Mouse (Mus musculus): ENCODE results near the gene Fkbp10. TPM values are rescaled to one million over a fixed set of nuclear protein-coding genes. Genes with fewer than 3 reads are reported as not detected.

Fkbp10 gene
- total and polyA plus RNA-seq, 2 experiments from 2014 or later = 23.4 to 34.6 TPM

- H3K4me3 ChIP-seq (ENCODE audit: low read depth, low read length) = no peak overlapping the region
- peaks cover 36% of the 10 kb centered on the region for H3K36me3 ChIP-seq (ENCODE audit: insufficient read depth)
- no peak for ATAC-seq
- no peaks in the 10 kb centered on the region for H3K9me3 ChIP-seq (ENCODE audit: low read length)
- 89% methylated on average over 6 of the region's 6 CpGs for WGBS
- no peak for TF ChIP-seq CTCF (IDR thresholded peaks at IDR 0.05; ENCODE audit: low read depth)
- H3K27me3 ChIP-seq (ENCODE audit: insufficient read depth, low read length) = no peaks in the 10 kb centered on the region
- DNase-seq = no peak
- no peak overlapping the region for H3K4me2 ChIP-seq (ENCODE audit: low read depth)
- H3K4me1 ChIP-seq (ENCODE audit: insufficient read depth) = peaks cover 5% of the 10 kb centered on the region; the same call in 1 of the 2 replicates
- H3K27ac ChIP-seq (ENCODE audit: low read depth, low read length) = no peak overlapping the region
- no peak overlapping the region for H3K9ac ChIP-seq
These were observed 28.4 kb upstream of the Fkbp10 start for GRCm38 (mm10) chr11:100387111-100387510.

- no peak overlapping the region; the same call in 1 of the 2 replicates for H3K27ac ChIP-seq (ENCODE audit: low read depth, low read length)
- H3K4me2 ChIP-seq (ENCODE audit: low read depth) = no peak overlapping the region
These were observed 27.7 kb upstream of the Fkbp10 start for GRCm38 (mm10) chr11:100387589-100388375.

GRCm38 (mm10) chr11:100388588-100388987 lies 26.9 kb upstream of the Fkbp10 start:
- H3K4me3 ChIP-seq (ENCODE audit: low read depth, low read length) = no peak overlapping the region
- peaks cover 22% of the 10 kb centered on the region for H3K36me3 ChIP-seq (ENCODE audit: insufficient read depth)
- no peak overlapping the region for H3K4me2 ChIP-seq (ENCODE audit: low read depth)
- no peaks in the 10 kb centered on the region for H3K27me3 ChIP-seq (ENCODE audit: insufficient read depth, low read length)
- H3K9me3 ChIP-seq (ENCODE audit: low read length) = no peaks in the 10 kb centered on the region
- H3K4me1 ChIP-seq (ENCODE audit: insufficient read depth) = peaks cover 5% of the 10 kb centered on the region; the same call in 1 of the 2 replicates
- H3K27ac ChIP-seq (ENCODE audit: low read depth, low read length) = no peak overlapping the region
- no peak for TF ChIP-seq CTCF (IDR thresholded peaks at IDR 0.05; ENCODE audit: low read depth)
- H3K9ac ChIP-seq = no peak overlapping the region
- 79% methylated on average over 6 of the region's 6 CpGs for whole genome bisulfite sequencing
- no peak for ATAC-seq
- no peak for DNase-seq

More at GRCm38 (mm10) chr11:100387589-100388375, 27.7 kb upstream of the Fkbp10 start:
- no peak overlapping the region for H3K9ac ChIP-seq
- DNase-seq (peak; percentile 32), ATAC-seq (peak; percentile 74)
- H3K9me3 ChIP-seq (ENCODE audit: low read length) = no peaks in the 10 kb centered on the region
- no peak overlapping the region for H3K4me3 ChIP-seq (ENCODE audit: low read depth, low read length)
- peaks cover 30% of the 10 kb centered on the region for H3K36me3 ChIP-seq (ENCODE audit: insufficient read depth)
- no peak for TF ChIP-seq CTCF (IDR thresholded peaks at IDR 0.05; ENCODE audit: low read depth)
- WGBS = 57% methylated on average over 14 of the region's 14 CpGs
- H3K4me1 ChIP-seq (ENCODE audit: insufficient read depth) = peaks cover 5% of the 10 kb centered on the region; the same call in 1 of the 2 replicates
- H3K27me3 ChIP-seq (ENCODE audit: insufficient read depth, low read length) = no peaks in the 10 kb centered on the region

GRCm38 (mm10) chr11:100389931-100390445 lies 25.5 kb upstream of the Fkbp10 start:
- ATAC-seq (no peak), DNase-seq (no peak)
- Histone ChIP-seq H3K27me3 (ENCODE audit: insufficient read depth, low read length) (no peaks in the 10 kb centered on the region), H3K36me3 (ENCODE audit: insufficient read depth) (peaks cover 14% of the 10 kb centered on the region), H3K27ac (ENCODE audit: low read depth, low read length) (no peak overlapping the region), H3K9me3 (ENCODE audit: low read length) (no peaks in the 10 kb centered on the region), H3K4me1 (ENCODE audit: insufficient read depth) (peaks cover 7% of the 10 kb centered on the region; the same call in 1 of the 2 replicates), H3K9ac (no peak overlapping the region), H3K4me3 (ENCODE audit: low read depth, low read length) (no peak overlapping the region), H3K4me2 (ENCODE audit: low read depth) (no peak overlapping the region)
- TF ChIP-seq CTCF (IDR thresholded peaks at IDR 0.05; ENCODE audit: low read depth) = no peak
- WGBS = 48% methylated on average over 8 of the region's 8 CpGs

- Histone ChIP-seq H3K9me3 (ENCODE audit: low read length) (no peaks in the 10 kb centered on the region), H3K36me3 (ENCODE audit: insufficient read depth) (peaks cover under 1% of the 10 kb centered on the region), H3K4me1 (ENCODE audit: insufficient read depth) (peaks cover 18% of the 10 kb centered on the region), H3K27ac (ENCODE audit: low read depth, low read length) (no peak overlapping the region), H3K27me3 (ENCODE audit: insufficient read depth, low read length) (no peaks in the 10 kb centered on the region), H3K4me3 (ENCODE audit: low read depth, low read length) (no peak overlapping the region), H3K9ac (no peak overlapping the region), H3K4me2 (ENCODE audit: low read depth) (no peak overlapping the region)
- 70% methylated on average over 9 of the region's 9 CpGs for WGBS
- ATAC-seq = 0 out of 2 replicates have a peak, but pooled peaks have one; percentile 23
- DNase-seq = no peak
- peak; percentile 24 for TF ChIP-seq CTCF (IDR thresholded peaks at IDR 0.05; ENCODE audit: low read depth)
These were observed 24.2 kb upstream of the Fkbp10 start for GRCm38 (mm10) chr11:100391081-100391883.

- peaks cover 23% of the 10 kb centered on the region for H3K4me1 ChIP-seq (ENCODE audit: insufficient read depth)
- no peaks in the 10 kb centered on the region for H3K9me3 ChIP-seq (ENCODE audit: low read length)
- no peaks in the 10 kb centered on the region for H3K27me3 ChIP-seq (ENCODE audit: insufficient read depth, low read length)
- no peak overlapping the region for H3K27ac ChIP-seq (ENCODE audit: low read depth, low read length)
- no peak for TF ChIP-seq CTCF (IDR thresholded peaks at IDR 0.05; ENCODE audit: low read depth)
- H3K9ac ChIP-seq = no peak overlapping the region
- WGBS = 58% methylated on average over 7 of the region's 7 CpGs
- no peak for ATAC-seq
- no peak overlapping the region for H3K4me2 ChIP-seq (ENCODE audit: low read depth)
- no peak for DNase-seq
- H3K4me3 ChIP-seq (ENCODE audit: low read depth, low read length) = no peak overlapping the region
- H3K36me3 ChIP-seq (ENCODE audit: insufficient read depth) = no peaks in the 10 kb centered on the region
These were observed 23.6 kb upstream of the Fkbp10 start for GRCm38 (mm10) chr11:100391884-100392345.
